Mouse (Mus musculus): Measurements from ENCODE around the gene BC051019.

GRCm38 (mm10) chr7:109702721-109703120 lies 20.9 kb downstream of the BC051019 start:
- TF ChIP-seq TAL1 (IDR thresholded peaks at IDR 0.05; ENCODE audit: low read length) (no peak), GATA1 (IDR thresholded peaks at IDR 0.05; ENCODE audit: low read length) (no peak)

All from erythroblast, embryonic 14.5 days (primary cell).